Mouse (Mus musculus) right cerebral cortex, postnatal 36 days (tissue): ENCODE measurements around the gene Nxt2.
"Not testable (repeated sequence)": the region's sequence is repeated elsewhere in the genome, so short reads cannot be mapped to it uniquely, and the experiment has no call there.

ENCODE experiments used
- DNase-seq, 2 experiments: peaks; one replicate each; pipeline ENCODE4 v3.0.0; 2022; ENCODE audit warnings: low spot score in 2 of 2, mixed read lengths in 1 of 2

The Nxt2 gene

GRCm38 (mm10) chrX:142226542-142226941 lies at the start of gene Nxt2:
Gene Nxt2, plus strand, starts transcription at chrX:142226770.
- no peak for DNase-seq

GRCm38 (mm10) chrX:142176981-142177380 lies 49.6 kb upstream of the Nxt2 start:
- no peak for DNase-seq

GRCm38 (mm10) chrX:142182026-142182425 lies 44.5 kb upstream of the Nxt2 start:
- no peak for DNase-seq

GRCm38 (mm10) chrX:142189023-142189703 lies 37.4 kb upstream of the Nxt2 start:
- DNase-seq, result peak; percentile 3 to 9

- DNase-seq, result no peak
These were observed 36.2 kb upstream of the Nxt2 start for GRCm38 (mm10) chrX:142190355-142190754.

- DNase-seq, result no peak
These were observed 32.1 kb upstream of the Nxt2 start for GRCm38 (mm10) chrX:142194420-142194819.

- DNase-seq, result no peak
These were observed 31.0 kb upstream of the Nxt2 start for GRCm38 (mm10) chrX:142195551-142195950.

- no peak for DNase-seq
These were observed 29.7 kb upstream of the Nxt2 start, which contains the start of gene Gucy2f for GRCm38 (mm10) chrX:142196831-142197230. Gene Gucy2f, minus strand, starts transcription at chrX:142196931.

GRCm38 (mm10) chrX:142200295-142200694 lies 26.3 kb upstream of the Nxt2 start:
- peak; percentile 5 to 6 for DNase-seq

GRCm38 (mm10) chrX:142227398-142228054 lies 956 bp downstream of the Nxt2 start:
- no peak for DNase-seq

- peak; percentile 51 to 57 for DNase-seq
These were observed 1.6 kb downstream of the Nxt2 start for GRCm38 (mm10) chrX:142228055-142228768.

GRCm38 (mm10) chrX:142228769-142229158 lies 2.2 kb downstream of the Nxt2 start:
- no peak for DNase-seq

GRCm38 (mm10) chrX:142236146-142236545 lies 9.6 kb downstream of the Nxt2 start:
- not testable (repeated sequence) for DNase-seq

- DNase-seq, result no peak
These were observed 10.5 kb downstream of the Nxt2 start for GRCm38 (mm10) chrX:142237101-142237500.

- DNase-seq, result no peak
These were observed 19.2 kb downstream of the Nxt2 start for GRCm38 (mm10) chrX:142245682-142246327.

- DNase-seq, result no peak
These were observed 23.6 kb downstream of the Nxt2 start for GRCm38 (mm10) chrX:142250008-142250736.

- no peak for DNase-seq
These were observed 49.5 kb downstream of the Nxt2 start for GRCm38 (mm10) chrX:142276031-142276430.

- no peak for DNase-seq
These were observed 50.0 kb downstream of the Nxt2 start for GRCm38 (mm10) chrX:142276573-142276972.

- DNase-seq, result no peak
These were observed 59.3 kb downstream of the Nxt2 start for GRCm38 (mm10) chrX:142285905-142286304.
